Mouse (Mus musculus) embryonic facial prominence, embryonic 10.5 days (tissue): ENCODE data around the gene Hspe1. TPM values are rescaled to one million over a fixed set of nuclear protein-coding genes. Genes with fewer than 3 reads are reported as not detected.
"Not testable (repeated sequence)": the region's sequence is repeated elsewhere in the genome, so short reads cannot be mapped to it uniquely, and the experiment has no call there.

Experiments used
- DNase-seq: peaks from one replicate; pipeline ENCODE4 v3.0.0-alpha.2; 2017; ENCODE audit warnings: low spot score
- H3K27ac ChIP-seq: fragments of 300-500 bp; sonication (generic); replicated peaks from 2 replicates; pipeline ENCODE4 v1.5.1; 2016; ENCODE audit warnings: mild to moderate bottlenecking
- H3K27me3 ChIP-seq: fragments of 300-500 bp; sonication (generic); replicated peaks from 2 replicates; pipeline ENCODE4 v1.6.1; 2016; ENCODE audit warnings: low read depth, mild to moderate bottlenecking; ENCODE audit not compliant: poor library complexity, severe bottlenecking
- H3K36me3 ChIP-seq: fragments of 300-500 bp; sonication (generic); replicated peaks from 2 replicates; pipeline ENCODE4 v1.6.1; 2016; ENCODE audit warnings: mild to moderate bottlenecking, moderate library complexity
- H3K4me1 ChIP-seq: fragments of 300-500 bp; sonication (generic); 2 replicates; pipeline ENCODE4 v1.6.1; 2016
- H3K4me3 ChIP-seq: fragments of 300-500 bp; sonication (generic); 2 replicates; pipeline ENCODE4 v1.5.1; 2016; ENCODE audit warnings: mild to moderate bottlenecking, moderate library complexity
- H3K9me3 ChIP-seq: fragments of 300-500 bp; sonication (generic); 2 replicates; pipeline ENCODE4 v1.6.1; 2016; ENCODE audit warnings: mild to moderate bottlenecking
- WGBS: fragments of 180-500 bp; shearing (Covaris S2); methylation state at CpG from one replicate; pipeline ENCODE4 v1.1.7; 2016; 5-methylcytosine and 5-hydroxymethylcytosine counted together
- polyA plus RNA-seq: library from polyadenylated mRNA; unstranded; fragments of >200 nt; fragmentation: Nextera tagmentation; extraction: Ambion mirVana; gene quantifications from 2 replicates; pipeline ENCODE4 v1.2.1, GENCODE M21; 2016

Hspe1 gene
- 672 and 707 TPM in 2 replicates for polyA plus RNA-seq

DNA sequence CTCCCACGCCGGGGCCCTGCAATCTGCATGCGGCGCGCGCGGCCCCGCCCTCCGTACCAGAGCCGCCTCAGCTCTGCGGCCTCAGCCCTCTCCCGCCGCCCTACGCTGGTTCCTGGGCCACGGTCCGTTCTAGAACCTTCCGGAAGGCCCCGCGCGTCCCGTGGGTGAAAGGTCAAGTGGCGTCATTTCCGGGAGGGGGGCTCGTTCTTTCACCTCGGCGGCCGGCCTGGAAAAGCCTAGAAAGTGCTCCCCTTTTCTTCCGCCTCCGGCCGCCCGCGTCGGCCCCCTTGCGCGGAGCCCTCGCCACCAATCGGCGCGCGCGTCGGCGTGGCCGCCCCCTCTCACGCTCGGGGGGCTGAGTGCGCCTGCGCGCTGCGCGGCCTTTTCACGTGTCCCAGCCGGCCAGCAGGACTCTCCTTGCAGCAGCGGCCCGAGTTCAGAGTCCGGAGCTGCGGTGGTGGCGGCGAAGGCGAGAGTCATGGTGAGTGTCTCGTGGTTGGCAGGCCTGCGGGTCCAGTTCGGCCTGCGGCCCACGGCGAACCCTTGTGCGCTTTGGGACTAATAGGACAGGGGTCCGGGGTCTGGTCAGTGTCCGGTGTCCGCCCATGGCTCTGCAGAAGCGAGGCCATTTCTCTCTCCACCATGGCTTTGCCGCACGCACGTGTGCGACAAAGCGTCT lies at the start of gene Hspe1, which contains the start of gene Hspd1:
Gene Hspe1 (plus strand): TSS at position 201 of the 679 bp plus-strand sequence.
Gene Hspd1 (minus strand): TSS at position 312 of the 679 bp plus-strand sequence.
- peak; percentile 99 for DNase-seq
- under 1% methylated on average over 76 of the region's 76 CpGs for WGBS
- Histone ChIP-seq H3K27me3 (no peaks in the 10 kb centered on the region), H3K27ac (peak within 1 kb of the TSS; percentile 99), H3K4me3 (peak within 1 kb of the TSS; percentile 96), H3K9me3 (no peaks in the 10 kb centered on the region), H3K4me1 (peaks cover 38% of the 10 kb centered on the region), H3K36me3 (peaks cover 67% of the 10 kb centered on the region)

DNA sequence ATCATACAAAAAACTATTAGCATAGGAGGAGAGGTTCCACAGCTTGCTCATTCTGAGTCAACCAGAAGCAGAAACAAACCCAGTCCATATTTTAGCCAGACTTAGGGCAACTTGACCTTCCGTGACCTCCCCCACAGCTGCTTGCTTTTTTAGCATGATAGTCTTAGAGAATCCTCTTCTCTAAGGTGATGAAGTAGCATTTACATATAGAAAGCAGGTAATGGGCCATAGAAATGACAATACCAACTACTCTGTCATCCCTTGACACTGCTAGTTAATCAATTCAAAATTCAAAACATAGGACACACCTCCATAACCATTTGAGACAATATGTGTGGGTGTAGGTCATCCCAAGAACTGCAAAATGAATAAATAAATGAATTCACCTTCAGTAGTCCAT lies 48.0 kb upstream of the Hspe1 start:
- no peak for DNase-seq
- Histone ChIP-seq H3K4me3 (no peak overlapping the region), H3K4me1 (no peaks in the 10 kb centered on the region), H3K9me3 (peaks cover 3% of the 10 kb centered on the region; the same call in 1 of the 2 replicates), H3K27me3 (no peaks in the 10 kb centered on the region), H3K36me3 (no peaks in the 10 kb centered on the region), H3K27ac (no peak overlapping the region)
- WGBS, result 91% methylated on average over 1 of the region's 1 CpGs

DNA sequence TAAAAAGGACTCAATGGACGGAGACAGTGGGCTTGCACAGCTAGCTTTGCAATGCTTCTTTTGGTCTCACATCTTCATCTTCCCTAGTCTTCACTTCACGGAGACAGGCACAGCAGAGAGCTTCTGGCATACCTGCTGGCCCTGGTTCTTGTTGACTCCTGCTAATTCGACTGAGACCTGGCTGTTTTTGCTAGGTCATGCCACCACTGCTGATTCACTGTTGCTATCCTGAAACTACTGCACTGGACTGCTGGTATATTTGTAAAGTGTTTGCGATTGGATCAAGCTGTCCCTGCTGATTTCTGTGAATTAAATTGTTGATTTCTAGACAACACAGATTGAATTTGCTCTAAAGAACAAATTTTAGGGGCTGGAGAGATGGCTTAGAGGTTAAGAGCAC lies 46.2 kb upstream of the Hspe1 start:
- H3K9me3 ChIP-seq, result peaks cover 3% of the 10 kb centered on the region; the same call in 1 of the 2 replicates
- 86% methylated on average over 4 of the region's 4 CpGs for WGBS
- no peaks in the 10 kb centered on the region for H3K36me3 ChIP-seq
- no peak for DNase-seq
- H3K27me3 ChIP-seq, result no peaks in the 10 kb centered on the region
- H3K27ac ChIP-seq, result no peak overlapping the region
- H3K4me3 ChIP-seq, result no peak overlapping the region
- no peaks in the 10 kb centered on the region for H3K4me1 ChIP-seq

DNA sequence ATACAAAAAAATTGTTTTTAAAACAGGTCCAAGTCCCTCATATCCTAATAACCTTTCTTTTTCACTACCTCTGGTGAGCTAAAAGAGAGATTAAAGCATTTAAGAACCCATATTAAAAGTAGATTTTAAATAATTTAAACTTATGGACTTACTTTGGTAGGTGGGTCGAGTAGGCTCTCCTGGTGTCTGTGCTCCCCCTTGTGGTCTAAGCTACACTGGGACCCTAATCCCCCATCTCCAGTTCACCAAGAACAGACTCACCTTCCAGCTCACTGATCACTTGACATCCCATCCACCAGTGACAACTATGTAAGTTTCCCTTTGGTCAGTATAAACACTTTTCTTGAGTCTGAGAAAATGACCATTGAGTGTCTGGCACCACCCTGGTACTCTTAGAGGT lies 45.7 kb upstream of the Hspe1 start:
- Histone ChIP-seq H3K36me3 (no peaks in the 10 kb centered on the region), H3K9me3 (peaks cover 3% of the 10 kb centered on the region; the same call in 1 of the 2 replicates), H3K27me3 (no peaks in the 10 kb centered on the region), H3K4me3 (no peak overlapping the region), H3K4me1 (no peaks in the 10 kb centered on the region), H3K27ac (no peak overlapping the region)
- WGBS, result 63% methylated on average over 1 of the region's 1 CpGs
- no peak for DNase-seq

DNA sequence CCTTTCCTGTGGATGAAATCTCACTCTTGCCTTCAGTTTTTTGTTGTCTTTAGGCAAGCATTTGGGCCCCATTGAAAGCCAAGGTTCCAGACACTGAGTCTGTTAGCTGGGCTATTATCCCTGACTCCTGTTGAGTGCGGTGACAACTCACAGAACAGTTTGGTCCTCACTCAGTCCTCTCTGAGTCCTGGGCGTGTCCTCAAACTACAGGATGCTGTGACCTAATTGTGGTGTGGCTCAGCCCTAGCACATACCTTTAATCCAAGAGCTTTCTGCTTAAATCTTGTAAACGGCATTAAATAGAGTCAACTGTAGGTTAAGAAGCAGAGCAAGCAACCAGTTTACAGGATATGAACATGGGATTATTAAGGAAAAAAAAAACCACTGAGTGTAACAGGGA lies 44.8 kb upstream of the Hspe1 start:
- H3K27me3 ChIP-seq, result no peaks in the 10 kb centered on the region
- peaks cover 3% of the 10 kb centered on the region; the same call in 1 of the 2 replicates for H3K9me3 ChIP-seq
- no peak overlapping the region for H3K27ac ChIP-seq
- no peak overlapping the region for H3K4me3 ChIP-seq
- DNase-seq, result no peak
- WGBS, result 80% methylated on average over 3 of the region's 3 CpGs
- no peaks in the 10 kb centered on the region for H3K36me3 ChIP-seq
- no peaks in the 10 kb centered on the region for H3K4me1 ChIP-seq

DNA sequence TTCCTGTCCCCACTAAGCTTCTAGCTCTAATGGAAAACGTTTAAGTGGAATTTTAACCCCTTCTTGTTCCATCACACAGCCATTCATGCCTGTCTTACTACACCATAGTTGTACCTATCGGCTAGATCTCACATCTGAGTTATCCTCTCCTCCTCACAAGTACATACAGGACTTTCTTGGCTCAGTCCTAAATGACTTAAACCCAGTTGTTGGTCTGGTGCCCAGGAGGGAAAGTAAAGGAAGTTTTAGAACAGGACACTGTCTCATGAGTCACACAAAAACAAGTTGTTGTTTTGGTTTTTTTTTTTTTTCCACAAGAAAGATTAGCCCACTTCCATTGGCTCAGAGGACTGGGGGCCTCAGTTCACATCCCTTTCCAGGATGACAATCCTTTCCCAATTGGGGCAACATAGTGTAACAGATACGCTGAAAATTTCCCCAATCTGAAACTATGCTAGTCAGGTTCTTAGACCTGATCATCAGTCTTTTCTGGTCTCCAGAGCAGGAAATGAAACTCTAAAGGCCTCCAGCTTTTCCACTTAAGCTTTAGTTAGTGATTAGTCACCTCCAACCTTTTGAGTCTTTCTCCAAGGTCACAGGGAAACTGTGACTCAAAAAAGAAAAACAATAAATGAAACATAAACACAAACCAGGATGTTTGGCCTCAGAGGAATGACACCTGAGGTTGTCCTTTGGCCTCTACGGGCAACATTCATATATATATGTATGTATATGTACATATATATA lies 38.9 kb upstream of the Hspe1 start:
- no peaks in the 10 kb centered on the region for H3K9me3 ChIP-seq
- no peak overlapping the region for H3K27ac ChIP-seq
- H3K4me3 ChIP-seq, result no peak overlapping the region
- H3K4me1 ChIP-seq, result peaks cover 13% of the 10 kb centered on the region
- 67% methylated on average over 4 of the region's 4 CpGs for WGBS
- H3K36me3 ChIP-seq, result no peaks in the 10 kb centered on the region
- H3K27me3 ChIP-seq, result peaks cover 6% of the 10 kb centered on the region; the same call in 1 of the 2 replicates
- no peak for DNase-seq

DNA sequence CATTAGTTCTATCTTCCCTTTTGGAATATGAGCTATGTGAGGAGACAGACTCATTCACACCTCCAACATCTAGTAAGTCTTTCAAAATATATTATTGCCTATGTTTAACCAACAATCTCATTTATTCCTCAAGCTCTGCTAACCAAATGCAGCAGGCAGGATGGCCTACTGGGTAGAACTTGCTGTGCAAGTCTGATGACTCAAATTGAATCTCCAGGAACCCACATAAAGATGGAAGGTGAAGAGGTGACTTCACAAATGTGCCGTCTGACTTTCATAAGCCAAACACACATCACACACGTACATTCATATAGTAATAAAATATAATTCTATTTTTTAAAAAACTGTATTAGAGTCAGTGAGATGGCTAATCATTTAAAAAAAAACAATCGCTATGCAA lies 36.3 kb upstream of the Hspe1 start:
- Histone ChIP-seq H3K4me1 (peaks cover 13% of the 10 kb centered on the region), H3K36me3 (peaks cover 9% of the 10 kb centered on the region), H3K27me3 (peaks cover 6% of the 10 kb centered on the region; the same call in 1 of the 2 replicates), H3K27ac (no peak overlapping the region), H3K4me3 (peak overlapping the region; percentile 90), H3K9me3 (no peaks in the 10 kb centered on the region)
- 72% methylated on average over 3 of the region's 3 CpGs for WGBS
- no peak for DNase-seq

DNA sequence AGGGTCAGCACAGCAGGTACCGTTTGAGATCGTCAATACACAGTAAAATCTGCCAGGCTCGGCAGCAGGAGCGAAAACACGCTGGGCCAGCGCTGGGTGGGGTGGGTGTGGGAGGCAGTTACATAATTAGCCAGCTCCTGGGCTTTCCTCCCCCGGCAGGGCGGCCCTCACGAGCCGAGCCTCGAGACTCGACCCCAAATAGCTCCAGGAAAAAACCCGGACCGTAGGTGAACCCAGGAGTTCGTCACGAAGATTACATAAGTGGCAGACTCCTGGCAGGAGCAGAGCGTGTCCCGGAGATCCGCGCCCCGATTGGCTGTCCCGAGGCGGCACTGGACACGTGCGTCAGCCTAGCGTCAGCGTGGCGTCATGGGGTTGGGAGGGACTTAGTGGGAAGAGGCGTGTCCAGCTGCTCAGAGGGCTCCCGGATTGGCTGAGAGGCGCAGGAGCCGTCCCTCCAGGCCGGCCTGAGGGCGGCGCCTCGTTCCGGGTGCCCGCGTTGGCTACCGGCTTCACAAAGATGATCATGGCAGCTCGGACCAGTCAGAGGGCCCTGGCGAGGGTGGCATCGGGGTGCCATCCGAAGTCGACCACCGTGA lies 35.5 kb upstream of the Hspe1 start, which contains the start of gene Coq10b:
Gene Coq10b (plus strand): TSS at position 416 of the 599 bp plus-strand sequence.
- Histone ChIP-seq H3K36me3 (peaks cover 17% of the 10 kb centered on the region), H3K4me1 (peaks cover 13% of the 10 kb centered on the region), H3K4me3 (peak within 1 kb of the TSS; percentile 90), H3K9me3 (no peaks in the 10 kb centered on the region), H3K27ac (peak within 1 kb of the TSS; percentile 89), H3K27me3 (peaks cover 6% of the 10 kb centered on the region; the same call in 1 of the 2 replicates)
- under 1% methylated on average over 46 of the region's 46 CpGs for WGBS
- peak; percentile 99 for DNase-seq

DNA sequence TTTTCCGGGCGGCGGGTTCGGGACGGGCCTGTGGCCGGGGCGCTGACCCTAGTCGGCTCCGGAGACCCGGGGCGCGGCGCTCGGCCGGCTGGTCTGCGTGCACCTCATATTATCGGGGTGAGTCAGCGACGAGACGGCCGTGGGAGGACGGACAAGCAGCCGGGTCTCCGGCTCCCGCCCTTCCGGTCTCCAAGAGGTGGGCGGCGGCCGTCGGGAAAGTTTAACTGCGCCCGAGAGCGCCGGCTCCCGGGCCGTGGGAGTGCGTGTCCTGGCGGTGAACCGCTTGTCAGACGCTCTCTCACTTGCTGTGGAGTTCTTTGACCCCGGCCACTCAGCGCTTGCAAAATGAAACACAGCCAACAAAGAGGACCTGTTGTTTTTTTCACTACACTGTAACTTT lies 34.9 kb upstream of the Hspe1 start:
- H3K27me3 ChIP-seq, result peaks cover 6% of the 10 kb centered on the region; the same call in 1 of the 2 replicates
- H3K36me3 ChIP-seq, result peaks cover 18% of the 10 kb centered on the region
- no peaks in the 10 kb centered on the region for H3K9me3 ChIP-seq
- DNase-seq, result no peak
- peak overlapping the region; percentile 89 for H3K27ac ChIP-seq
- peak overlapping the region; percentile 90 for H3K4me3 ChIP-seq
- H3K4me1 ChIP-seq, result peaks cover 13% of the 10 kb centered on the region
- under 1% methylated on average over 42 of the region's 42 CpGs for WGBS

DNA sequence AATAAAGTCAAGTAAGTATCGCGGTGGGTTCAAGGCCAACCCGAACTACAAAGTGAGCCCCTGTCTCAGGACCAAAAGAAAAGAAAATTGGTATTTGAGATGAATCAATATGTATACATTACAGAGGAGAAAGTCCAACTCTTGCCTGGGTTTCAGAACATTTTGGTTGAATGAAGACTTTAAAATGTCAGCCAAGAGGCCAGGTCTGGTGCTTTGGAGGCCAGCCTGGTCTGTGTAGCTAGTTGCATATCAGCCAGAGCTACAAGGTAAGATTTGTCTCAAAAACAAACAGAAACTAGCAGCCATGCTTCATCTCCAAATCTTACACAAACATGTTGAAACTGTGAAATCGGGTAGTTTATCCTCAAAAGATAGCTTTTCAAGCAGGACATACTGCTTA lies 34.3 kb upstream of the Hspe1 start:
- H3K4me1 ChIP-seq, result peaks cover 13% of the 10 kb centered on the region
- H3K36me3 ChIP-seq, result peaks cover 18% of the 10 kb centered on the region
- DNase-seq, result no peak
- no peaks in the 10 kb centered on the region for H3K9me3 ChIP-seq
- peaks cover 6% of the 10 kb centered on the region; the same call in 1 of the 2 replicates for H3K27me3 ChIP-seq
- H3K4me3 ChIP-seq, result peak overlapping the region; percentile 90
- 72% methylated on average over 4 of the region's 4 CpGs for WGBS
- no peak overlapping the region for H3K27ac ChIP-seq

DNA sequence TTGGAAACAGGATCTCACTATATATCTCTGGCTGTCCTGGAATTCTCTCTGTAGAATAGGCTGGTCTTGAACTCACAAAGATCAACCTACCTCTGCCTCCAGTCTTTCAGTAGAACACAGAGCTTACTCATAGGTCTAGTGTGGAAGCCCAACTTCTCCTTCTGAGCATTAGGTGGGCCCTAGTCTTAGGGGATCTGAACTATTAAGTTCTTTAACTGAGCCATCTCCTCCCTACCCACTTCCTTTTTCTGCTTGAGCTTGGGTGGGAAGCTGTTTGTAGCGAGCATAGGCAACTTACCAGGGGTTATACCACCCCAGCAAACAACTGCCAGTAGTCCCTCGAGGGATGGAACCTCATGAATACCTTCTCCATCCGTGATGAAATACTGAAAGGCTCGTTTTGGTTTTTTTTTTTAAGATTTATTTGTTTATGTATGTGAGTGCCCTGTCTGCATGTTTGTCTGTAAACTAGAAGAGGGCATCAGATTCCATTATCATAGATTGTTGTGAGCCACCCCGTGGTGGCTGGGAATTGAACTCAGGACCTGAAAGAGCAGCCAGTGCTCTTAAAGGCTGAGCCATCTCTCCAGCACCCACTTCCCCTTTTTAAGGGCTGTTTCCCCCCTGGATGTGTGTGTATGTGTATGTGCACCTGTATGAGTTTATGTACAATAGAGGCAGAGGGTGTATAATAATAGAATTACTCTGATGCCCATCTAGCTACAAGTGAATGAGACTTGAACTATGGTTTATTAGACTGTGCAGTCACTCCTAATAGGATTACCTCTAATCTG lies 32.4 kb upstream of the Hspe1 start:
- 83% methylated on average over 5 of the region's 5 CpGs for WGBS
- DNase-seq, result no peak
- H3K27me3 ChIP-seq, result peaks cover 6% of the 10 kb centered on the region; the same call in 1 of the 2 replicates
- H3K4me3 ChIP-seq, result no peak overlapping the region
- H3K9me3 ChIP-seq, result no peaks in the 10 kb centered on the region
- no peak overlapping the region for H3K27ac ChIP-seq
- H3K4me1 ChIP-seq, result peaks cover 13% of the 10 kb centered on the region
- peaks cover 18% of the 10 kb centered on the region for H3K36me3 ChIP-seq

DNA sequence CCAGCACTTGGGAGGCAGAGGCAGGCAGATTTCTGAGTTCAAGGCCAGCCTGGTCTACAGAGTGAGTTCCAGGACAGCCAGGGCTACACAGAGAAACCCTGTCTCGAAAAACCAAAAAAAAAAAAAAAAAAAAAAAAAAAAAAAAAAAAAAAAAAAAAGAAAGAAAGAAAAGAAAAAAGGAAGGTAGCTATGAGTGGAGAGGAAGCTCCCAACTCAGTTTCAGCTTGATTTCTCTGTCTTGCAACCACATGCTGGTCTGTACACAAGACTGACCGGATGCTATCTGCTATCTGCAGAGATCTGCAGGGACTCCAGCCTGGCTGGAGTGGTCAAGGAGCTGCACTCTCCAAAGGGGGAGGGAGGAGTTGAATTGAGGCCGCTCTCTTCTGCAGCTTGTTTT lies 29.5 kb upstream of the Hspe1 start:
- H3K9me3 ChIP-seq, H3K27ac ChIP-seq, H3K4me1 ChIP-seq, DNase-seq, H3K4me3 ChIP-seq, H3K27me3 ChIP-seq: not testable (repeated sequence)
- H3K36me3 ChIP-seq, result peaks cover 27% of the 10 kb centered on the region
- 63% methylated on average over 3 of the region's 3 CpGs for WGBS
